Mouse (Mus musculus) testis, adult 2 months (tissue): ENCODE data around the gene Ablim1. TPM values are rescaled to one million over a fixed set of nuclear protein-coding genes. Genes with fewer than 3 reads are reported as not detected.

Experiments
- H3K27ac ChIP-seq: fragments of 200-500 bp; 2 replicates; pipeline ENCODE4 v1.5.1; 2012; ENCODE audit warnings: low read depth, low read length; ENCODE audit not compliant: control insufficient read depth, insufficient read depth
- H3K27me3 ChIP-seq: fragments of 200-500 bp; 2 replicates; pipeline ENCODE4 v1.6.1; 2012; ENCODE audit warnings: mild to moderate bottlenecking, low read length, moderate library complexity; ENCODE audit not compliant: control insufficient read depth, insufficient read depth
- H3K36me3 ChIP-seq: fragments of 200-500 bp; 2 replicates; pipeline ENCODE4 v1.6.1; 2012; ENCODE audit warnings: mild to moderate bottlenecking, low read length; ENCODE audit not compliant: control insufficient read depth, insufficient read depth
- H3K4me1 ChIP-seq: fragments of 200-500 bp; 2 replicates; pipeline ENCODE4 v1.6.1; 2012; ENCODE audit warnings: low read length; ENCODE audit not compliant: control insufficient read depth, insufficient read depth
- H3K4me3 ChIP-seq: fragments of 200-500 bp; 2 replicates; pipeline ENCODE4 v1.5.1; 2012; ENCODE audit warnings: low read depth, mild to moderate bottlenecking, low read length, moderate library complexity, mixed read lengths; ENCODE audit not compliant: control insufficient read depth
- CTCF ChIP-seq: fragments of 200-500 bp; IDR thresholded peaks from 2 replicates; pipeline ENCODE4 v1.5.1; 2012; ENCODE audit warnings: low read depth, mild to moderate bottlenecking, inconsistent platforms, low read length, moderate library complexity; ENCODE audit not compliant: control insufficient read depth, insufficient read depth, insufficient replicate concordance
- POLR2A ChIP-seq: fragments of 200-500 bp; IDR thresholded peaks from 2 replicates; pipeline ENCODE4 v1.6.1; 2012; ENCODE audit warnings: low read depth, mild to moderate bottlenecking, inconsistent platforms, low read length, moderate library complexity; ENCODE audit not compliant: control insufficient read depth
- polyA plus RNA-seq: library from polyadenylated mRNA; depleted of rRNA; stranded (reverse); fragments of >200 nt; gene quantifications from 2 replicates; pipeline ENCODE4 v1.2.3, GENCODE M21; 2012

The Ablim1 gene
- polyA plus RNA-seq, 1 experiment, result 3.0 TPM

DNA sequence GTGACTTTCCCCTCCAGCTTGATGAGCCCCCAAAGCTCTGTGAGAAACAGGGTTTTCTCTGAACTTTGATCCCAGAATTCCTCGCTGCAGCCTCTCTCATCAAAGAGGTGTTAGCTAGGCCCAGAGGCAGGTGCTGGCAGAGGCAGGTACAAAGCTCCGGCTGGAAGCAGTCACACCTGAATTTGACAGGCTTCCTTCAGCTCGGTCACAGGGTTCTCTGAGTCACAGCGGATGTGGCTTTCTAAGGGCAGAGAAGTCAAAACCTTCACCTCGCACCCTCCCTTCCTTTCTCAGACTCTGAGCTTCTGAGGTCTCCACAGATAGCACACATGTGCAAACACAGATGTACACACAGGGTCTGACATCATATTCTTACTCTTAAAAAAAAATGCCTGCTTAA, 182.4 kb downstream of the Ablim1 start:
- no peak overlapping the region for H3K27ac ChIP-seq
- TF ChIP-seq POLR2A, result no peak
- no peaks in the 10 kb centered on the region for H3K4me1 ChIP-seq
- no peak overlapping the region for H3K4me3 ChIP-seq
- no peaks in the 10 kb centered on the region for H3K36me3 ChIP-seq
- no peaks in the 10 kb centered on the region for H3K27me3 ChIP-seq

DNA sequence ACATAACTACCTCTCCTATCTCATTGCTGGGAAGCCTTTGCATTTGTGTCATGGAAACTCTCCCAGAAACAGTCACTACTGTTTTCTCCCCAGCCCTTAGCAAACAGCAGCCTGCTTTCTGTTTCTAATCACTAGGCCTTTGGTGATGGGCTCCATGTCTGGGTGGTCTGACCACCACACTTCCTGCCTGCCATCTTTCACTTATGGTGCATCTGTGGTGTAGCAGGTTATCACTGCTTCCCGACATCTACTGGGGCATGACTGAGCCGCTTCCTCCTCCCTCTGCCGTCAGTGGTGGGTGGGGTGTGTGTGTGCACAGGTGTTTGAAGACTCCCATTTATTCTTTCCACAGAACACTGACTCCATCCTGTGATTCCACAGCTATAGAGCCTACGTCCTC, 183.4 kb downstream of the Ablim1 start:
- Histone ChIP-seq H3K4me1 (no peaks in the 10 kb centered on the region), H3K4me3 (no peak overlapping the region), H3K27ac (no peak overlapping the region), H3K27me3 (no peaks in the 10 kb centered on the region), H3K36me3 (no peaks in the 10 kb centered on the region)
- no peak for TF ChIP-seq POLR2A
- no peak for TF ChIP-seq CTCF

GRCm38 (mm10) chr19:57130591-57130990, 184.1 kb downstream of the Ablim1 start:
- Histone ChIP-seq H3K4me1 (no peaks in the 10 kb centered on the region), H3K27me3 (no peaks in the 10 kb centered on the region), H3K4me3 (no peak overlapping the region), H3K36me3 (no peaks in the 10 kb centered on the region), H3K27ac (no peak overlapping the region)
- TF ChIP-seq CTCF (no peak), POLR2A (no peak)

DNA sequence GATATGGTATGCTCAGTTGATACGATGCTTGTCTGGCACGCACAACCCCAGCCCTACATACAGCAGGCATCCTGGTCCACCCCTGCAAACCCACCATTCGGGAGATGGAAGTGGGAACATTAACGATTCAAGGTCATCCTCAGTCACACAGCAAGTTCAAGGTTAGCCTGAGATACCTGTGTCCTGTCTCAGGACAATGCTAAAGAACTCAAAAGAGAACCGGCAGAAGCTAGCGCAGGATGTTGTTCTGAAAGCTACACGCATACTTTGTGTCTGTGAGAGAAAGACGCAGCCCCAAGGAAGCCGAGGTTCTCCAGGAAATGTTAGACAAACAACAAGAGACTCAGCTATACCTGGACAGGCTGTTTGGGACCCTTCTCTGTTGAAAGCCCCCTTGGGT, 185.0 kb downstream of the Ablim1 start:
- no peak overlapping the region for H3K27ac ChIP-seq
- H3K36me3 ChIP-seq, result no peaks in the 10 kb centered on the region
- H3K4me1 ChIP-seq, result no peaks in the 10 kb centered on the region
- no peak overlapping the region for H3K4me3 ChIP-seq
- no peak for TF ChIP-seq POLR2A
- no peak for TF ChIP-seq CTCF
- H3K27me3 ChIP-seq, result no peaks in the 10 kb centered on the region

GRCm38 (mm10) chr19:57128037-57128436, 186.7 kb downstream of the Ablim1 start:
- Histone ChIP-seq H3K36me3 (no peaks in the 10 kb centered on the region), H3K4me3 (no peak overlapping the region), H3K27me3 (no peaks in the 10 kb centered on the region), H3K27ac (no peak overlapping the region), H3K4me1 (no peaks in the 10 kb centered on the region)
- TF ChIP-seq POLR2A (no peak), CTCF (no peak)

- H3K27ac ChIP-seq, result no peak overlapping the region
- H3K36me3 ChIP-seq, result no peaks in the 10 kb centered on the region
- H3K27me3 ChIP-seq, result no peaks in the 10 kb centered on the region
- no peak overlapping the region for H3K4me3 ChIP-seq
- H3K4me1 ChIP-seq, result no peaks in the 10 kb centered on the region
- TF ChIP-seq POLR2A (no peak), CTCF (no peak)
Observed at GRCm38 (mm10) chr19:57127523-57127922, 187.2 kb downstream of the Ablim1 start.

- H3K4me1 ChIP-seq, result no peaks in the 10 kb centered on the region
- no peaks in the 10 kb centered on the region for H3K36me3 ChIP-seq
- H3K4me3 ChIP-seq, result no peak overlapping the region
- H3K27ac ChIP-seq, result no peak overlapping the region
- H3K27me3 ChIP-seq, result no peaks in the 10 kb centered on the region
- TF ChIP-seq CTCF (no peak), POLR2A (no peak)
Observed at GRCm38 (mm10) chr19:57126950-57127349, 187.8 kb downstream of the Ablim1 start.

DNA sequence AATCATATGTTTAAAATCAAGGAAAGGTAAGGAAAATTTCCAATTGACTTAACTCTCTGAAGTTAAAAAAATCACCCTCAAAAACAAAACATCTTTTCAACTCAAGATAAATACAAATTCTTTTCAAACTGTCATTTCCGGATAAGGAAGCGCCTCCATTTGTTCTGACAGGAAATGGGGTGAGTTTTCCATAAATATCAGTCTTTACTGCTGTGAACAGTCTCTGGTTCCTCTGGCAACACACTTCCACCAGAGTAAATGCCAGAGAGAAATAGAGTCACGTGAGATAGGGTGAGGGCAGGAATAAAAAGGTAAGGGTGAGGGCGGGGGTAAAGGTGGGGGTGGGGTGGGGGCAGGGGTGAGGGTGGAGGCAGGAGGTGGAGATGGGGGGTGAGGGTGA, 189.8 kb downstream of the Ablim1 start:
- H3K27ac ChIP-seq, result no peak overlapping the region
- no peaks in the 10 kb centered on the region for H3K27me3 ChIP-seq
- TF ChIP-seq POLR2A, result no peak
- no peak for TF ChIP-seq CTCF
- H3K4me1 ChIP-seq, result no peaks in the 10 kb centered on the region
- H3K36me3 ChIP-seq, result no peaks in the 10 kb centered on the region
- no peak overlapping the region for H3K4me3 ChIP-seq
